In the genomic region with DNA sequence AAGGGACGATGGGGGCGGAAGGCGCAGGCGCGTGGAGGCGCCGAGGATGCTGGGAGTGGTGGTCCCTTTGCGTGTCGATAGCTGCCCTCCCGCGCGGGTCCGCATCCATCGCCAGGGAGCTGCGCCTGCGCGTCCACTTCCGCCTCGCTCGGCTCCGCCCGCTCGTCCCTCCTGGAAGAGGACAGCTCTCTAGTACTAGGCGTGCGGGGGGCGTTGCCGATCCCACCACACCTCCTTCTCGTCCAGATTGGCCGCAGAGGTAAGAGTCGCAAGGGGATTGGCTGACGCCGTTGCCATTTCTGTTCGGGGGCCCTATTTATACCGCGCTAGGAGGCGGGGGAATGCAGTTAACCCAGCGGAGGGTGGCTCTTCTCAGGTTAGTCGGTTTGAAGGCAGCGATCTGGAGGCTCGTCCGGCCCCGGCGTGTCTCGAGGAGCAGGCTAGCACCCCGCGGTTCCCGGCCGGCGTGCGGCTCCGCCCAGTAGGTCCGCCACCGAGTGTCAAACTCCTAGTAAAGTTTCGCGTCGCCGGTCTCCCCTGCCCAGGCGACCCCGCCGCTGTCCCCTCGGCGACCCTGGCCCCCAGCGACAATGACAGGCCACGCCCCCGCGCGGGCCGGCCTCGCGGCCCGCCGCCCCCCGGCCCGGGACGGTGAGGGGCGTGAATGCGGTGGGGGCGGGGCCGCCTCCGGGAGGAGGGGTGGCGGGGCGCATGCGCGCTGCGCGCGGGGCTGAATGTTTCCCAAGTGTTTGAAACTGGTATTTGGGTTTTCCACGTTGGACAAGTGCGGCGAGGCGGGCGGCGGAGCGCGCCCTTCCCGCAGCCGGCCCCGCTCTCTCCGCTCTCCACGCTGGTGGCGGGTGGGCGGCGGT, we compare ENCODE assay signal across 7 mouse cellular contexts. TPM values are rescaled to one million over a fixed set of nuclear protein-coding genes. Genes with fewer than 3 reads are reported as not detected.
A peak's percentile ranks its signal among the peaks of the same experiment; 100 is the strongest.
DNase-seq lines count a peak whose midpoint lies in the region; ATAC-seq lines count a peak whose summit lies in the region.

No protein-coding gene starts in this region.

- no peaks in the 10 kb centered on the region for H3K27me3 ChIP-seq in embryonic facial prominence, embryonic 11.5 days (ENCODE audit: control insufficient read depth, insufficient read depth, low read length)
- no peaks in the 10 kb centered on the region for H3K27me3 ChIP-seq in limb, embryonic 10.5 days (ENCODE audit: low read depth, poor library complexity, severe bottlenecking)
- peaks cover 3% of the 10 kb centered on the region; the same call in 1 of the 2 replicates for H3K27me3 ChIP-seq in midbrain, embryonic 13.5 days

- peak; percentile 92 for ATAC-seq in embryonic facial prominence, embryonic 11.5 days (replicated peaks; ENCODE audit: insufficient number of reproducible peaks, low FRiP score, low TSS enrichment, low read depth)
- peak; percentile 47 for ATAC-seq in granulocyte monocyte progenitor cell, adult 5-6 weeks (replicated peaks; ENCODE audit: poor library complexity, severe bottlenecking)
- peak; percentile 87 for ATAC-seq in midbrain, embryonic 13.5 days

- H3K36me3 ChIP-seq in embryonic facial prominence, embryonic 11.5 days (replicated peaks; ENCODE audit: control insufficient read depth, insufficient read depth, low read depth, low read length): no peaks in the 10 kb centered on the region
- peaks cover 8% of the 10 kb centered on the region for H3K36me3 ChIP-seq in limb, embryonic 10.5 days
- H3K36me3 ChIP-seq in midbrain, embryonic 13.5 days: no peaks in the 10 kb centered on the region

- under 1% methylated on average over 99 of the region's 103 CpGs for WGBS in embryonic facial prominence, embryonic 11.5 days
- under 1% methylated on average over 103 of the region's 103 CpGs for WGBS in limb, embryonic 10.5 days
- under 1% methylated on average over 84 of the region's 103 CpGs for WGBS in midbrain, embryonic 13.5 days

- H3K9ac ChIP-seq in embryonic facial prominence, embryonic 11.5 days (replicated peaks; ENCODE audit: low read length): peak overlapping the region; percentile 96
- H3K9ac ChIP-seq in midbrain, embryonic 13.5 days (replicated peaks): peak overlapping the region; percentile 93

- H3K4me1 ChIP-seq in embryonic facial prominence, embryonic 11.5 days (ENCODE audit: control insufficient read depth, insufficient read depth, low read length): peaks cover 2% of the 10 kb centered on the region; the same call in 1 of the 2 replicates
- H3K4me1 ChIP-seq in limb, embryonic 10.5 days: peaks cover 30% of the 10 kb centered on the region
- H3K4me1 ChIP-seq in midbrain, embryonic 13.5 days (replicated peaks): peaks cover 35% of the 10 kb centered on the region

- peak overlapping the region; percentile 98 for H3K27ac ChIP-seq in embryonic facial prominence, embryonic 11.5 days (replicated peaks; ENCODE audit: low read depth, low read length)
- H3K27ac ChIP-seq in limb, embryonic 10.5 days: peak overlapping the region; percentile 97
- H3K27ac ChIP-seq in midbrain, embryonic 13.5 days: peak overlapping the region; percentile 100

- H3K4me3 ChIP-seq in embryonic facial prominence, embryonic 11.5 days (ENCODE audit: low read depth, low read length): peak overlapping the region; percentile 97
- H3K4me3 ChIP-seq in limb, embryonic 10.5 days: peak overlapping the region; percentile 92
- peak overlapping the region; percentile 89 for H3K4me3 ChIP-seq in midbrain, embryonic 13.5 days (replicated peaks)

- H3K9me3 ChIP-seq in embryonic facial prominence, embryonic 11.5 days (replicated peaks; ENCODE audit: control insufficient read depth, low read length): no peaks in the 10 kb centered on the region
- H3K9me3 ChIP-seq in limb, embryonic 10.5 days (replicated peaks): no peaks in the 10 kb centered on the region
- no peaks in the 10 kb centered on the region for H3K9me3 ChIP-seq in midbrain, embryonic 13.5 days

- H3K4me2 ChIP-seq in embryonic facial prominence, embryonic 11.5 days (ENCODE audit: low read depth, low read length): peak overlapping the region; percentile 74
- H3K4me2 ChIP-seq in midbrain, embryonic 13.5 days (replicated peaks): peak overlapping the region; percentile 78

- DNase-seq in adrenal gland, postnatal 14 days: peak; percentile 99
- peak; percentile 99 for DNase-seq in embryonic facial prominence, embryonic 11.5 days (ENCODE audit: low spot score)
- DNase-seq in kidney, adult 11 months: peak; percentile 100
- peak; percentile 99 for DNase-seq in limb, embryonic 10.5 days (ENCODE audit: low spot score)
- DNase-seq in spleen, adult 12 weeks (ENCODE audit: low spot score): peak; percentile 94

RNA-seq across cellular contexts. Expression of a gene that starts 0.6 kb away (rescaled TPM):
- 45.4 and 50.2 TPM in 2 replicates for total RNA-seq in adrenal gland, postnatal 14 days (2021)
- polyA plus RNA-seq in embryonic facial prominence, embryonic 11.5 days (2014; fragmentation: Nextera tagmentation; extraction: Ambion mirVana): 40.1 and 42.7 TPM in 2 replicates
- total RNA-seq in granulocyte monocyte progenitor cell, adult 5-6 weeks (2014; fragmentation: Nextera tagmentation): 33.8 and 43.3 TPM in 2 replicates
- 40.8 and 49.2 TPM in 2 replicates for total RNA-seq in granulocyte monocyte progenitor cell, adult 5-6 weeks (2017)
- polyA plus RNA-seq in limb, embryonic 10.5 days (2016; fragmentation: Nextera tagmentation; extraction: Ambion mirVana): 39.7 and 40.8 TPM in 2 replicates
- 46.1 and 46.7 TPM in 2 replicates for polyA plus RNA-seq in midbrain, embryonic 13.5 days (2015; fragmentation: Nextera tagmentation; extraction: Ambion mirVana)

RNA-seq across cellular contexts. Expression of a gene that starts 5.4 kb away (rescaled TPM):
- total RNA-seq in adrenal gland, postnatal 14 days (2021): 33.1 and 37.4 TPM in 2 replicates
- 15.7 and 18.6 TPM in 2 replicates for polyA plus RNA-seq in embryonic facial prominence, embryonic 11.5 days (2014; fragmentation: Nextera tagmentation; extraction: Ambion mirVana)
- 51.9 and 58.5 TPM in 2 replicates for total RNA-seq in granulocyte monocyte progenitor cell, adult 5-6 weeks (2014; fragmentation: Nextera tagmentation)
- total RNA-seq in granulocyte monocyte progenitor cell, adult 5-6 weeks (2017): 38.4 and 39.0 TPM in 2 replicates
- polyA plus RNA-seq in limb, embryonic 10.5 days (2016; fragmentation: Nextera tagmentation; extraction: Ambion mirVana): 18.4 and 20.1 TPM in 2 replicates
- polyA plus RNA-seq in midbrain, embryonic 13.5 days (2015; fragmentation: Nextera tagmentation; extraction: Ambion mirVana): 21.0 and 23.8 TPM in 2 replicates

RNA-seq across cellular contexts. Expression of a gene that starts 58.6 kb away (rescaled TPM):
- 61.8 and 67.6 TPM in 2 replicates for total RNA-seq in adrenal gland, postnatal 14 days (2021)
- polyA plus RNA-seq in embryonic facial prominence, embryonic 11.5 days (2014; fragmentation: Nextera tagmentation; extraction: Ambion mirVana): 88.0 and 91.6 TPM in 2 replicates
- total RNA-seq in granulocyte monocyte progenitor cell, adult 5-6 weeks (2014; fragmentation: Nextera tagmentation): 69.3 and 72.1 TPM in 2 replicates
- 58.3 and 70.2 TPM in 2 replicates for total RNA-seq in granulocyte monocyte progenitor cell, adult 5-6 weeks (2017)
- polyA plus RNA-seq in limb, embryonic 10.5 days (2016; fragmentation: Nextera tagmentation; extraction: Ambion mirVana): 105 and 116 TPM in 2 replicates
- 151 and 158 TPM in 2 replicates for polyA plus RNA-seq in midbrain, embryonic 13.5 days (2015; fragmentation: Nextera tagmentation; extraction: Ambion mirVana)

Comparison
In these comparisons a context has a peak if more than half of its experiments do, and no peak if none do; other contexts are left out.
1. Peak in every context shown above with its lines: DNase-seq, ATAC-seq, H3K4me3 ChIP-seq and H3K27ac ChIP-seq.